Mouse (Mus musculus) thymus, adult 2 months (tissue): Measurements from ENCODE around the gene Ctnnbip1. TPM values are rescaled to one million over a fixed set of nuclear protein-coding genes. Genes with fewer than 3 reads are reported as not detected.

Experiments
- DNase-seq: peaks from one replicate; pipeline ENCODE4 v3.0.0; 2021
- H3K27ac ChIP-seq: fragments of 200-500 bp; 2 replicates; pipeline ENCODE4 v1.5.1; 2012; ENCODE audit warnings: low read length, control low read depth; ENCODE audit not compliant: control insufficient read depth, insufficient read depth
- H3K27me3 ChIP-seq: fragments of 200-500 bp; 2 replicates; pipeline ENCODE4 v1.6.1; 2012; ENCODE audit warnings: mild to moderate bottlenecking, low read length, moderate library complexity, mixed read lengths; ENCODE audit not compliant: control insufficient read depth, insufficient read depth
- H3K36me3 ChIP-seq: fragments of 200-500 bp; 2 replicates; pipeline ENCODE4 v1.6.1; 2012; ENCODE audit warnings: mild to moderate bottlenecking, low read length, moderate library complexity; ENCODE audit not compliant: control insufficient read depth, insufficient read depth
- H3K4me1 ChIP-seq: fragments of 200-500 bp; replicated peaks from 2 replicates; pipeline ENCODE4 v1.6.1; 2012; ENCODE audit warnings: low read length; ENCODE audit not compliant: control insufficient read depth, insufficient read depth
- H3K4me3 ChIP-seq: fragments of 200-500 bp; 2 replicates; pipeline ENCODE4 v1.5.1; 2012; ENCODE audit warnings: mild to moderate bottlenecking, low read length, control low read depth, moderate library complexity; ENCODE audit not compliant: control insufficient read depth, insufficient read depth
- CTCF ChIP-seq: fragments of 200-500 bp; IDR thresholded peaks from 2 replicates; pipeline ENCODE4 v1.5.1; 2012; ENCODE audit warnings: mild to moderate bottlenecking, control low read depth, low read length, moderate library complexity, borderline replicate concordance; ENCODE audit not compliant: control insufficient read depth, poor library complexity, insufficient read depth; ENCODE audit errors: extremely low read depth
- POLR2A ChIP-seq: fragments of 200-500 bp; IDR thresholded peaks from 2 replicates; pipeline ENCODE4 v1.6.1; 2012; ENCODE audit warnings: mild to moderate bottlenecking, low read length, control low read depth, moderate library complexity; ENCODE audit not compliant: control insufficient read depth, poor library complexity, insufficient read depth; ENCODE audit errors: extremely low read depth
- WGBS: fragments of 180-500 bp; shearing (Covaris S2); methylation state at CpG from one replicate; pipeline ENCODE4 v1.1.7; 2018; 5-methylcytosine and 5-hydroxymethylcytosine counted together
- polyA plus RNA-seq: library from polyadenylated mRNA; depleted of rRNA; stranded (reverse); fragments of >200 nt; gene quantifications from 2 replicates; pipeline ENCODE4 v1.2.3, GENCODE M21; 2012

Ctnnbip1 gene
- polyA plus RNA-seq, 1 experiment = 17.9 TPM

DNA sequence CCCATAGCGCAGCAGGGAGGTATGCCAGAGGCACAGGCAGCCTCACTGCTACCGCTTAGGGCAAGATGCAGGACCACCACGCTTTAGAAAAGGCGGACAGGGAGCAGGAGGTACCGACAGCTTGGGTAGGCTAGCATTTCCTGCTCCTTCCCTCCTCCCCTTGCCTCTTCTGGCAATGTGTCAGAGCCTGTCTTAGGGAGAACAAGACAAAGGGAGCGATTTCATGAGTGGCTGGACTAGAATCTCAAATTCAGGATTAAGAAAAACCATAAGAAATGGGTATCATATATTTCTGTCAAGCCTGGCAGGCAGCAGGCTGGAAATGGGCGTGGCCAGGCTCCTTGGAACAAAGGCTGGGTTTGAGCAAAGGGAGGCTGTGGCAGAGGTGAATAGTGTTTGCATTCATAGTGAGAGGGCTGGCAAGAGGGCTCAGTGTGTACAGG is 44.9 kb downstream of the Ctnnbip1 start:
- no peak for TF ChIP-seq POLR2A
- TF ChIP-seq CTCF = no peak
- no peaks in the 10 kb centered on the region for H3K36me3 ChIP-seq
- no peak overlapping the region for H3K4me3 ChIP-seq
- H3K27me3 ChIP-seq = no peaks in the 10 kb centered on the region
- H3K4me1 ChIP-seq = peaks cover 10% of the 10 kb centered on the region
- no peak for DNase-seq
- 54% methylated on average over 7 of the region's 7 CpGs for WGBS
- no peak overlapping the region for H3K27ac ChIP-seq

DNA sequence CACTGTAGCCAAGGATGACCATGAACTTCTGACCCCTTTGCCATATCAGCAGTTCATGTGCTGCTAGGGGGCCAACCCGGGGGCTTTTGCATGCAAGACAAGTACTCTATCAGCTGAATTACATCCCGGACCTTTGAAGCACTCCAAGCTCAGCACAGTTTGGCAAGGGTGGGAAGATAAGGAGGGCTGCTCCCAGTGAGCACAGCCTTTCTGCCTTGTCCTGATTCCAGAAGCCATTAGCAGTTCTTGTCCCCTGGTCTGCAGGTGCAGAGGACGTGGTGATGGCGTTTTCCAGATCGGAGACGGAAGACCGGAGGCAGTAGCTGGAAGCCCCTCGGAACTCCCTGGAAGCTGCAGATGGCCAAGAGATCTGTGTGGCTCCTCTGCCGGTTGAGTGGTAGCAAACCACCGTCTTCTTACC is 45.9 kb downstream of the Ctnnbip1 start:
- Histone ChIP-seq H3K36me3 (no peaks in the 10 kb centered on the region), H3K4me3 (no peak overlapping the region), H3K27me3 (no peaks in the 10 kb centered on the region), H3K4me1 (peaks cover 10% of the 10 kb centered on the region), H3K27ac (no peak overlapping the region)
- TF ChIP-seq CTCF (no peak), POLR2A (no peak)
- WGBS = 94% methylated on average over 10 of the region's 10 CpGs
- DNase-seq = no peak

- H3K27me3 ChIP-seq = no peaks in the 10 kb centered on the region
- DNase-seq = no peak
- no peak overlapping the region for H3K4me3 ChIP-seq
- H3K4me1 ChIP-seq = peaks cover 10% of the 10 kb centered on the region
- TF ChIP-seq POLR2A (no peak), CTCF (no peak)
- no peak overlapping the region for H3K27ac ChIP-seq
- H3K36me3 ChIP-seq = no peaks in the 10 kb centered on the region
- 94% methylated on average over 20 of the region's 20 CpGs for WGBS
Measured at GRCm38 (mm10) chr4:149564452-149565407, 46.7 kb downstream of the Ctnnbip1 start.

DNA sequence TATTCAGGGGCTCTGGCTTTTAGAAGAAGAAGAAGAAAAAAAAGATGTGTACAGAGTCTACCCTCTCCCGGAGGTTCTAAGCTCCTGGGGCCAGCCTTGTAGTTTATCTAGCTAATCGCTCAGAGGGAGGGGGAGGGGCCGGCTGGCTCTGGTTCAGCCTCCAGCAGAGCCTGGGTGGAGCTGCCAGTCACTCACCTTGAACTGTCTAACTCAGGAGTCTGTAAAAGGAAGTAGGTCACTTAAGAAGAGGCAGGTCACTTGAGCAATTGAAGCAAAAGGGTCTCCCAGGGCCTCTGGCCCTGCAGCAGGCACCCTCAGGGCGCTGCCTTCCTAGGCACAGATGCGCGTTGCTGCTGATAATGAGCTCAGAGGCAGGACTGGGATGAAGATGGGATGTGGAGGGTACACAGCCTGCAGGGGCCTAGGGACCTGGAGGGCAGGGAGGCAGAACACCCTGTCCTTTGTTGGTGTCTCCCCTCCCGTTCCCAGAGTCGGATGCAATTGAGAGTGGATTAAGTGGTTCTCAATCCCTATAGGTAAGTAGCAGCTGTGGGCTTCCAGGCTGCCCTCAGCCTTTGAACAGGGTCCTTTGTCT is 49.5 kb downstream of the Ctnnbip1 start:
- H3K36me3 ChIP-seq = no peaks in the 10 kb centered on the region
- peaks cover 4% of the 10 kb centered on the region for H3K4me1 ChIP-seq
- no peak overlapping the region for H3K4me3 ChIP-seq
- no peak overlapping the region for H3K27ac ChIP-seq
- no peak for DNase-seq
- no peak for TF ChIP-seq POLR2A
- TF ChIP-seq CTCF = no peak
- WGBS = 77% methylated on average over 8 of the region's 8 CpGs
- no peaks in the 10 kb centered on the region for H3K27me3 ChIP-seq

DNA sequence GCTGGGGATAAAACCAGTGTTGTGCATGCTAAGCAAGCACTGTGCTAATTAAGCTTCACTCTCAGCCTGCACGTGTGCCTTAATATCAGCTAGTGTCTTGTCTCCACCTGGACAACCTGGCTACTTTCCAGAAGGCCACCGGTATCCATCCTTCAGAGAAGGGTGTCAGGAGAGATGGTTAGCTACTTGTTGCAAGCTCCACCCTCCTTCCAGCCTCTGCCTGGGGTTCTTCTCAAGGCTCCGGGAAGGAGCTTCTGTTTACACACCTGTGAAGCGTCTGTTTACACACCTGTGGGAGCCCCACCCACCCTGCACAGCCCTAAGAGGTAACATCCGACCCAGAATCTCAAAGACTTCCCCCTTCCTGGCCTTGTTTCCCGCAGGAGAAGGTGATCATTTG is 50.6 kb downstream of the Ctnnbip1 start:
- Histone ChIP-seq H3K27me3 (no peaks in the 10 kb centered on the region), H3K4me3 (no peak overlapping the region), H3K27ac (no peak overlapping the region), H3K4me1 (no peaks in the 10 kb centered on the region), H3K36me3 (no peaks in the 10 kb centered on the region)
- TF ChIP-seq POLR2A (no peak), CTCF (no peak)
- DNase-seq = no peak
- WGBS = 81% methylated on average over 6 of the region's 6 CpGs

DNA sequence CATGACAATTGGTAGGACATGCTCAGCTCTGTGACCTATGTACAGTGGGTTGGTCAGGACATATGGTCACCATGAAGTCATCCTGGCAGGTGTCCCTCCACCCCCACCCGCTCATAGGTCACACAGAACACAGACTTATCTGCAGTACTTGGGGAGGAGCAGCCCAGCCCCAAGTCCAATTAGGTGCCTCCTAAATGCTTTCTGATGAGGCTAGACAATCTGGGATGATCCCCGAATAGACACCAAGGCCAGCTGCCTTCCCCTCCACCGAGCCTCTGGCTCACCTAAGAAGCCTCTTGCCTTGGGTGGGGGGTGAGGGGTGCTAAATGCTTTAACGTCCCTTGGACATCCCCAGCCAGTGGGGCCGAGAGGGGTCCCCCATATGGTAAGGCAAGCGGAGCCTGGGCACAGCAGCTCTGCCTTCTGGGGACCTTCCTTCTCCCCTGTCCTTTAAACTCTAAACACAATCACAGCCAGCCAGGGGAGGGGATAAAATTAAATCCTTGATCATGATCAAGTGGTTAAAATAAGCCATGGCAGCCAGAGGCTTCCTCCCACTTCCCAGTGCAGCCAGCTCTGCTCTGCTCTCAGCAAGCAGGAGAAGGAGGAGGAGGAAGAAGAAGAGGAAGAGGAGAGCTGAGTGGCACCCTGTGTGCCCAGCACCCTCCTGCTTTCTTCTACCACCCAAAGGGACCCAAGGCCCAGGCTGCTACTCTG is 51.9 kb downstream of the Ctnnbip1 start:
- Histone ChIP-seq H3K27me3 (no peaks in the 10 kb centered on the region), H3K4me1 (no peaks in the 10 kb centered on the region), H3K27ac (no peak overlapping the region), H3K4me3 (no peak overlapping the region), H3K36me3 (no peaks in the 10 kb centered on the region)
- DNase-seq = no peak
- TF ChIP-seq POLR2A (no peak), CTCF (no peak)
- 89% methylated on average over 6 of the region's 6 CpGs for WGBS
